Mouse (Mus musculus): ENCODE measurements around the gene Pdcd7.
A peak's percentile ranks its signal among the peaks of the same experiment; 100 is the strongest.

The Pdcd7 gene

GRCm38 (mm10) chr9:65358956-65359480, 13.1 kb downstream of the Pdcd7 start:
- DNase-seq = no peak

DNA sequence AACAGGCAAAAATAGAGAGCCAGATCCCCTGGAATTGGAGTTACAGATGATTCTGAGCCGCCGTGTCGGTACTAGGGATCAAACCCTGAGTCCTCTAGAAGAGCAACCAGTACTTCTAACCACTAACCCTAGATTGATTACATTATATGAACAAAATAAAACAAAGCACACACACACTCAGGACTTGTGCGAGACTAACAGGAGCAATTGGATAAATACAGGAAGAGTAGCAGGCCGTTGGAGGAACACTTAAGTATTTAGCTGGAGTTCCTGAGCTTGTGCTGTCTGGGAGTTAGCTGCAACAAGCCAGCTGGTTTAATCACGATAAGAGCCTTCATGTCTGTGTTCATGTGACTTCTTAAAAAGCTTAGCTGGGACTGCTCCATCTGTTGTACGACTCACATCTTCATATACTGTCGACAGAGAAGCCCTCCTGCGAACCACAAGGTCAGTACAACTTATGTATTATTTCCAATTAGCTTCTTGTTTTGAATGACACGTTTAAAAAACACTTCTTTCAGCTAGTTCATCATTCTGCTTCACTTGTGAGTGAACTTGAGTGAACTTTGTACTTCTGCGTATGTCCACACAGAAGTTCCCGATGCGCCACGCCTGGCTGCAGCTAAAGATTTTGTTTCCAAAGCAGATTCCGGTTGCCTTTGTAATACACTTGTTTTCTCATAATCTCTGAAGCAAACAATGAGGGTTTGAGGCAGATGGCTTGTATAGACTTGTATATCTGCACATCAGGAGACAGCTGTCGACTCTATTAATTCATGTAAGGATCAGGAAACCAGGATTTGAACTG, 14.9 kb downstream of the Pdcd7 start, which contains the start of gene Ubap1l:
TSS of gene Ubap1l (plus strand) at position 401 of the 808 bp plus-strand sequence.
- DNase-seq = no peak

GRCm38 (mm10) chr9:65363684-65364083, 17.8 kb downstream of the Pdcd7 start:
- no peak for DNase-seq

GRCm38 (mm10) chr9:65365721-65366120, 19.8 kb downstream of the Pdcd7 start:
- no peak for DNase-seq

DNA sequence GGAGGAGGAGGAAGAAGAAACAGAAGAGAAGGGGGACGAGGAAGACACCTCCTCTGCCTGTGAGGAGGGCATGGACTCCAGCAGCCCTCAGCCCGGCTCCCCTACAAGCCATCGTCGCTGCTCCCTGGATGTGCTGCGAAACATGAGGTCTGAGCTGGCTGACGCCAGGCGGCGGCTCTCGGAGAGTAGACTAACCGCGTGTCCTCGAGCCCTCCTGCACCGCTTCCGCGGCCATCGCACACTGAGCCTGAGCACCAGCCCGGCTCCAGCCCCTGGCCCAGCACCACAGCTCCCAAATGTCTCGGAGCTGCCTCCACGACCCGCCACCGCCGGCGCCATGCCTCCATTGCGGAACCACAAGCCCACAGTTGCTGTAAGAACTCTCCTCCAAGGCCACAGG, 25.9 kb downstream of the Pdcd7 start:
- DNase-seq = no peak

- no peak for DNase-seq
Measured at GRCm38 (mm10) chr9:65372449-65372848, 26.5 kb downstream of the Pdcd7 start.

DNA sequence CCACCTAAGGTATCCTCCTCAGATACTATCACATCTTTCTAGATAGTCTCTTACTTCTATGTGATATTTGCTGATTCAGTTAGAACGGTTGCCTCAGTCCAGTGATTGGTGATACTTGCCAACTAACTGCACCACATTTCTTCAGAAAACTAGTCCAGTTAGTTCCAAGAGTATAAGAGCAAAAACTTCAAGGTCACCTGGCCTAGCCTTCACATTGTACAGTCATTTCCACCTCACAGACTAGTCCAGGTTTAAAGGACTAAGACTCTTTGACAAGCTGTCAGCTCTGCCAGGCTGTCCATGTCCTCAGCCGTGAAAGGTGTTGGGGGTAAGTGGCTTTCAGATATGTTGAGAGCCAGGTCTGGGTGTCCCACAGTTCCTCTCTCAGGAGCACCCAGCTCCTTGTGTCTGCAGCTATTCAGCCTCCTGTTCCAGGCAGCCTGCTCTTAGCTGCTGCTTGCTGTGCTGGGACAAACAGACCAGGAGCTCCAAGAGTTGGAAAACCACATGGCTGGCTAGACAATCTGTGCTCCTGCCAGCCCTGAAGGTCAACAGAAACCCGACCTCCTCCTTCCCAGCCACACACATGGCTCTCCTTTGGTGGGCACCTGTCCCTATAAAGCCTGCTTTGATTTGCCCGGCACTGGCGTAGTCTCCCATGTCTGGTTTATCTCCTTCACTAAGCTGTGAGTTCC, 28.7 kb downstream of the Pdcd7 start:
- no peak for DNase-seq

DNA sequence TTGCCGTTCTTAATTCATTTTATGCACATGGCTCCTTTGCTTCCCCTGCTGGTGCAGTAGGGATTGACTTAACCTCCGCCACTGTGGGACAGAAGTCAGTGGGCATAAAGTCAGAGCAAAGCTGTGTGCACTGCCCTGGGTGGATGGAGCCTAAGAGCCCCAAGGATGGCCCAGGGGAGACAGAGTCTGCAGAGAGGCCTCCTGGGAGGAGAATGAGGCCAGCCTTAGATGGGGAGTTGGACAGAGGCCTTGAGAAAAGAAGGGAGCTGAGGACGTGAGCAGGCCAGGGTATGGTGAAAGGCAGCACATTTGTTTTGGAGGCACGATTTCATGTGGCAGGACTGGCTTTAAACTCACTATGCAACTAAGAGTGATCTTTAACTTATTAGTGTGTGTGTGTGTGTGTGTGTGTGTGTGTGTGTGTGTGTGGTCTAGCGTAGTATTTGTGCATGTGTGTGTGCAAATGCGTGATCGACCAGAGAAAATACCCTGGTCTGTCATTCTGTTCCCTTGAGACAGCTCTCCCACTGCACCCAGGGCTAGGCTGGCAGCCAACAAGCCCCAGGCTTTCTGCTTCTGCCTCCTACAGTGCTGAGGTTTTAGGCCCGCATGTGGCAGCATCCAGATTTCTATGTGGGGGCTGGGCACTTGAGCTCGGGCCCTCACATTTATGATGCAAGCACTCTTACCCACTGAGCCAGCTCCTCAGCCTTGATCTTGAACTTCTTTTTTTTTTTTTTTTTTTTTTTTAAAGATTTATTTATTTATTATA, 29.4 kb downstream of the Pdcd7 start:
- no peak for DNase-seq

- DNase-seq = no peak
Measured at GRCm38 (mm10) chr9:65381017-65381590, 35.2 kb downstream of the Pdcd7 start.

GRCm38 (mm10) chr9:65382031-65382750, 36.3 kb downstream of the Pdcd7 start:
- no peak for DNase-seq

GRCm38 (mm10) chr9:65382751-65383097, 36.8 kb downstream of the Pdcd7 start:
- no peak for DNase-seq

- DNase-seq = no peak
Measured at GRCm38 (mm10) chr9:65384276-65384675, 38.4 kb downstream of the Pdcd7 start.

DNA sequence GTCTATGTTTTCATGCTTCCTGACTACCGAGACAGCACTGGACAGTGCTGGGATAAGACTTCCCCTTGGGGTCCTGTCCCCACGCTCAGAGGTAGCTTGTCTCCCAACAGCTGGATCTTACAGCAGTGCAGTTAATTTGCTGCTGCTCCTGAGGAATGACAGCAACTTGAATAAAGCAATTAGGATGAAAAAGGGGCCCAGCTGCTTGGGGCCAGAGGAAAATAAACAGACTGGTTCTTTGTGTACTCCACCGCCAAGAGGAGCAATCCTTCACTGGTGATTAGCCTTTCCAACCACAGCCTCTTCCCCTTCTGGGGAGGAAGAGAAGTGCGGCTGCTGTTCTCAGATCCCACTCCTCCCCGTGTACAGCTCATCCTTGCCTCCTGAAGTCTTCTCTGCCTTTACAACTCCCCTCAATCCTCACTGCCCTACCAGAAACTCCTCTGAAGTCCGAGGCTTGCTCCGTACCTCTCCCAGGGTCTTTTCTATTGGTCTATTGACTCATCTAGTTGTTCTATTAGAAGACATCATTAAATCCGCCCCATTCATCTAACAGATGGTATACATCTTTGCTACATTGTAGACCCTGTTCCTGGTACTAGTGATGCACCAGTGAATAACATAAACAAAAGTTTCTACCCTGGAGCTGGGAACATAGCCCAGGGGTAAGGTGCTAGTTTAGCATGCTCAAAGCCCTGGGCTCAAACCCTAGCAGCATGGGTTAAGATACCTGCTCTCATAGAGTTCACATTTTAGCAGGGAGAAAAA, 40.7 kb downstream of the Pdcd7 start:
- no peak for DNase-seq

- no peak for DNase-seq
Measured at GRCm38 (mm10) chr9:65390752-65391612, 45.1 kb downstream of the Pdcd7 start.

DNA sequence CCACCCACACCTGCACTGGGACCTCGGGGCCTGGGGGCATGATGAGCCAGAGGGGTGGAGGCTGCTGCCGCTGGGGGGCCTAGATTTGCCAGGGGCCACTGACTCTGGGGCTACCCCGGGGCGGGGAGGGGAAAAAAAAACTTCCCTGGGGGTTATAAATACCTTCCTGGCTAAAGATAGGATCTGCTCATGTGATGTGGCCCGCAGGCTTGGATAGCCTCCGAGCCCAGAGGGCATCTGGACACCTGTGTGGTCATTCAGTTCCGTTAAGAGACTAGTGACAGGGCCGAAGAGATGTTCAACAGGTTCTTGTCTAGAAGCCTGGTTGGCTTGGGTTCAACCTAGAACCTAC, 45.7 kb downstream of the Pdcd7 start, which contains the start of gene Kbtbd13:
TSS of gene Kbtbd13 (minus strand) at position 40 of the 352 bp plus-strand sequence.
- no peak for DNase-seq

GRCm38 (mm10) chr9:65392638-65393364, 46.9 kb downstream of the Pdcd7 start:
- DNase-seq = peak; percentile 24

DNA sequence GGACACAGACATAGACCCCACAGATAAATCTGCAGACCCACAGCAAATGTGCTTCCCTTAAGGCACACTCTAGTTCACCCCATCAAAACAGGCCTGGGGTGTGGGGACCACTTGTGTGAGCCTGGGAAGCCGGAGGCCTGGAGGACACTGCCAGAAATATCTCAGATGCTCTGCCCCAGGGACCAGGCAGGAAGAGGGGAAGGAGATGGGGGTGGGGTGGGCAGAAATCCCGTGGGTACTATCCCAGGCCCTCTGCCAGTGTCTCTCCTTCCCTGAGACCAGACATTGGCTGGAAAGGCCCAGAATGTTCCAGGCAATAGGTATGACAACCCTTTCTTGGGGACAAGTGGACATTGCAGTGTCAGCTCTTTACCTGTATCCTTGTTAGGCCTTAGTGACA, 47.7 kb downstream of the Pdcd7 start:
- no peak for DNase-seq

DNA sequence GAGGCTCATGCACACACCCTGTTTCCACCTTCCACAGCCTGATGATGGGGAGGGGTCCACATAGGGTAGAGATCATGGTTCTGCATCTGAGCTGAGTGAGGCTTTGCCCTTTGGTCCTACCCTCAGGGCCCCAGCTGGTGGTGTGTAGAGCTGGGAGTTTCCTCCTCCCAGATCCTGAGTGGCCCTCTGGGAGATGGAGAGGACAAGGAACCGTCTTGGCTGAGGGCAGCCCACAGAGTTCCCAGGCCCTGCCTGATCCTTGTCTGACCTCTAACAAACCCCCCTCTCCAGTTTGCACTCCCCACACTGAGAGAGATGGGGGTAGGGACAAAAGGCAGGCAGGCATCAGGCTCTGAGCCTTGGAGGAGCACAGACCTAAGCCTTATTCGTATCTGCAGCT, 48.5 kb downstream of the Pdcd7 start:
- no peak for DNase-seq

GRCm38 (mm10) chr9:65398279-65398678, 52.4 kb downstream of the Pdcd7 start, which contains the start of gene Rasl12:
TSS of gene Rasl12 (plus strand) at chr9:65398506.
- peak; percentile 25 for DNase-seq

GRCm38 (mm10) chr9:65399934-65400333, 54.0 kb downstream of the Pdcd7 start:
- no peak for DNase-seq
